Mouse (Mus musculus): Measurements from ENCODE around the gene Atf6.

DNA sequence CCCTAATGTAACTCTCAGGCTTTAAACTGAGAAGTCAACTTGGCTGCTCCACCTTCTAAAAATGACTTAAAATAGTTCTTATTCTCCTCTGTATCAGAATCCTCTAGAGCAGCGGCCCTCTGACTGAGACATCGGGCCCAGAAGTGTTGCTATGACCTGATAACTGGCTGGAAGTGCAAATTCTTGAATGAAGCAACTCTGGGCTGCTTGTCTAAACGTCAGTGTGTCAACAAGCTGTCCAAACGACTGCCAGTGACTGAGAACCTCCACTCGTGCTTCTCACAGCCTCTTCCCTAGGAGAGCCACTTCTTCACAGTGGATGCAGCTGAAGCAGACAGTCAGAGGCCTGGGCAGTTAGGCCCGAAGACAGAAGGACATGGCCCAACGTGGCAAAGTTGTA lies 64.9 kb downstream of the Atf6 start:
- no peak for TF ChIP-seq MAFK (IDR thresholded peaks at IDR 0.05; ENCODE audit: insufficient read depth, low read depth, low read length)
- no peak for TF ChIP-seq ZNF384 (IDR thresholded peaks at IDR 0.05; ENCODE audit: low read depth, low read length)
